Mouse (Mus musculus) liver, embryonic 14.5 days (tissue): ENCODE data around the gene Lysmd2.

Experiments used
- CTCF ChIP-seq: IDR thresholded peaks from 2 replicates; pipeline ENCODE4 v1.5.1; 2016; ENCODE audit warnings: antibody characterized with exemption, low read depth, control low read depth
- EP300 ChIP-seq: IDR thresholded peaks from 2 replicates; pipeline ENCODE4 v1.6.1; 2016; ENCODE audit warnings: antibody characterized with exemption, low read depth

DNA sequence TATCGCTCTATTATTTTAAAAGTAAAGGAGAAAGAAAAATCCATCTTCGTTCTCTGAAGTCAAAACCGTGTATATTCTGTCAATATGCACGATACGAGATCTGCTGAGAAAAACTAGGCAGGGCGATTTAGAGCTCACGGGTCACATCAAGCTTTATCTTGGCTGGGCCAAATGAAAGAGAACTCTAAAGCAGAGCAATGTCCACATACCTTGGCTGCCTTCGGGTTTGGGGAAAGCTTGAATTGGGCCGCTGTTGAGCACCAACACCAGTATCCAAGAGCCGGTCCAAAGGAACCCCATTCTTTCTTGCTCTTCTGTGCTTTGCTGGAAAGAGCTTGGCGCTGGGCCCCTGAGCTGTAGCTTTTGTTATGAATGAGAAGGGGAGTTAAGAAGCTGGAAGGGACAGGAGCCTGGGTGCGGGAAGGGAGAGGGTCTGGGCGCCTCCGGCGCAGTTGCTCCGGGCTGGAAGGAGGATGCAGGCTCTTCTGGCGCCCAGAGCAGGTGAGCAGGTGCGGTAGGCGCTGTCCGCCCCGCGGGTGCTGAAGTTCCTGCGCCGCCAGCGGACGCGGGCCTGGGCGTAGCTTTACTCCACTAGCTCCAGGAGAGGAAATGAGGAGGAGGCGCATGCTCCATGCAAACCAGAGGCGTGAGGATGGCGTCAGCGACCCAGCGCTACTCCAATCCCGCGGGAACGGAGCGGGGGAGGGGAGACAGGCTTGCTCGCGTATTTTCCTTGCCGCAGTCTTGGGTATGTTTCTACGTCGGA is 58.1 kb downstream of the Lysmd2 start, which contains the start of gene Scg3:
- no peak for TF ChIP-seq CTCF
- no peak for TF ChIP-seq EP300
